Mouse (Mus musculus): ENCODE measurements around the gene Tor2a.

GRCm38 (mm10) chr2:32779131-32779530 is 22.1 kb downstream of the Tor2a start:
- TF ChIP-seq CTCF (IDR thresholded peaks at IDR 0.05; ENCODE audit: extremely low read depth, insufficient read length, insufficient replicate concordance, low read depth, low read length): peak; percentile 63; the same call in 1 of the 2 replicates
- no peak for TF ChIP-seq POLR2A (IDR thresholded peaks at IDR 0.05; ENCODE audit: low read depth, low read length)
